Mouse (Mus musculus) myocyte (in vitro differentiated cells): ENCODE measurements around the gene Plekha5. TPM values are rescaled to one million over a fixed set of nuclear protein-coding genes. Genes with fewer than 3 reads are reported as not detected.

ENCODE experiments used
- H3K27me3 ChIP-seq: one replicate; pipeline ENCODE4 v1.6.1; 2011; ENCODE audit not compliant: control insufficient read depth, insufficient read depth, insufficient read length
- H3K36me3 ChIP-seq: one replicate; pipeline ENCODE4 v1.6.1; 2011; ENCODE audit not compliant: control insufficient read depth, insufficient read depth
- H3K4me2 ChIP-seq: one replicate; pipeline ENCODE4 v1.6.1; 2011; ENCODE audit warnings: low read depth, control low read depth
- H3K4me3 ChIP-seq: one replicate; pipeline ENCODE4 v1.5.1; 2011; ENCODE audit warnings: mild to moderate bottlenecking, control low read depth, moderate library complexity
- H3K79me2 ChIP-seq: one replicate; pipeline ENCODE4 v1.6.1; 2011; ENCODE audit not compliant: control insufficient read depth, insufficient read depth
- H3ac ChIP-seq: one replicate; pipeline ENCODE4 v1.6.1; 2011; ENCODE audit not compliant: control insufficient read depth, insufficient read length
- CEBPB ChIP-seq: IDR thresholded peaks from 2 replicates; pipeline ENCODE4 v1.6.1; 2011; ENCODE audit warnings: mild to moderate bottlenecking, moderate library complexity; ENCODE audit not compliant: poor library complexity, insufficient read depth, severe bottlenecking
- E2F4 ChIP-seq: IDR thresholded peaks from one replicate; pipeline ENCODE4 v1.6.1; 2011; ENCODE audit warnings: mild to moderate bottlenecking, control low read depth, moderate library complexity; ENCODE audit not compliant: insufficient read depth
- MAX ChIP-seq: IDR thresholded peaks from one replicate; pipeline ENCODE4 v1.6.1; 2011; ENCODE audit warnings: low read depth, mild to moderate bottlenecking, control low read depth
- MYOD1 ChIP-seq, 3 experiments: IDR thresholded peaks; one replicate each; pipeline ENCODE4 v1.6.1; 2011; ENCODE audit warnings: control low read depth in 2 of 3, low read depth in 2 of 3, mild to moderate bottlenecking in 2 of 3, moderate library complexity in 1 of 3; ENCODE audit not compliant: insufficient read length in 2 of 3, control insufficient read depth in 1 of 3
- MYOG ChIP-seq, 3 experiments: IDR thresholded peaks; one replicate each; pipeline ENCODE4 v1.6.1; 2011; ENCODE audit warnings: control low read depth in 2 of 3, low read depth in 2 of 3, mild to moderate bottlenecking in 2 of 3; ENCODE audit not compliant: insufficient read length in 2 of 3, control insufficient read depth in 1 of 3, insufficient read depth in 1 of 3
- POLR2A ChIP-seq: IDR thresholded peaks from one replicate; pipeline ENCODE4 v1.6.1; 2011; ENCODE audit warnings: low read depth, mild to moderate bottlenecking, control low read depth, moderate library complexity; ENCODE audit not compliant: insufficient read length
- POLR2AphosphoS2 ChIP-seq: IDR thresholded peaks from one replicate; pipeline ENCODE4 v1.6.1; 2011; ENCODE audit warnings: low read depth, control low read depth; ENCODE audit not compliant: insufficient read length
- REST ChIP-seq: IDR thresholded peaks from one replicate; pipeline ENCODE4 v1.6.1; 2011; ENCODE audit warnings: mild to moderate bottlenecking, control low read depth, moderate library complexity; ENCODE audit not compliant: insufficient read depth, insufficient read length
- SRF ChIP-seq: IDR thresholded peaks from one replicate; pipeline ENCODE4 v1.6.1; 2011; ENCODE audit warnings: low read depth; ENCODE audit not compliant: control insufficient read depth, insufficient read length
- TCF12 ChIP-seq: IDR thresholded peaks from one replicate; pipeline ENCODE4 v1.6.1; 2011; ENCODE audit warnings: mild to moderate bottlenecking, control low read depth; ENCODE audit not compliant: poor library complexity, insufficient read depth, severe bottlenecking
- TCF3 ChIP-seq: IDR thresholded peaks from one replicate; pipeline ENCODE4 v1.6.1; 2011; ENCODE audit warnings: low read depth, control low read depth; ENCODE audit not compliant: insufficient read length
- USF1 ChIP-seq: IDR thresholded peaks from one replicate; pipeline ENCODE4 v1.6.1; 2011; ENCODE audit warnings: low read depth, mild to moderate bottlenecking, control low read depth, moderate library complexity
- polyA plus RNA-seq: library from polyadenylated mRNA; unstranded; fragments of >200 nt; fragmentation: generic; extraction: Trizol; gene quantifications from one replicate; pipeline ENCODE4 v1.2.1, GENCODE M21; 2012; ENCODE audit warnings: missing spikeins

Plekha5 gene
- polyA plus RNA-seq, 1 experiment, result 12.2 TPM

GRCm38 (mm10) chr6:140554261-140554660, 130.4 kb downstream of the Plekha5 start:
- Histone ChIP-seq H3ac (no peak overlapping the region), H3K36me3 (peaks cover 6% of the 10 kb centered on the region), H3K79me2 (no peaks in the 10 kb centered on the region), H3K4me3 (no peak overlapping the region), H3K27me3 (no peaks in the 10 kb centered on the region), H3K4me2 (no peak overlapping the region)
- TF ChIP-seq E2F4 (no peak), TCF12 (no peak), REST (no peak), MYOG (IDR thresholded peaks at IDR 0.05; ENCODE audit: control insufficient read depth in 1 of 3, insufficient read depth in 1 of 3, insufficient read length in 2 of 3, low read depth in 2 of 3) (no peak), SRF (no peak), CEBPB (no peak), MAX (no peak), POLR2AphosphoS2 (no peak), USF1 (no peak), POLR2A (no peak), TCF3 (no peak), MYOD1 (IDR thresholded peaks at IDR 0.05; ENCODE audit: control insufficient read depth in 1 of 3, insufficient read length in 2 of 3, low read depth in 2 of 3) (no peak)

- Histone ChIP-seq H3K79me2 (no peaks in the 10 kb centered on the region), H3K36me3 (no peaks in the 10 kb centered on the region), H3K4me2 (no peak overlapping the region), H3K27me3 (no peaks in the 10 kb centered on the region), H3ac (no peak overlapping the region), H3K4me3 (no peak overlapping the region)
- no peak for TF ChIP-seq SRF
- TF ChIP-seq POLR2AphosphoS2, result no peak
- TF ChIP-seq CEBPB, result no peak
- TF ChIP-seq REST, result no peak
- TF ChIP-seq POLR2A, result no peak
- TF ChIP-seq MYOG (IDR thresholded peaks at IDR 0.05; ENCODE audit: control insufficient read depth in 1 of 3, insufficient read depth in 1 of 3, insufficient read length in 2 of 3, low read depth in 2 of 3), result no peak
- TF ChIP-seq MAX, result no peak
- no peak for TF ChIP-seq E2F4
- no peak for TF ChIP-seq TCF12
- no peak for TF ChIP-seq MYOD1 (IDR thresholded peaks at IDR 0.05; ENCODE audit: control insufficient read depth in 1 of 3, insufficient read length in 2 of 3, low read depth in 2 of 3)
- no peak for TF ChIP-seq TCF3
- no peak for TF ChIP-seq USF1
Observed at GRCm38 (mm10) chr6:140559411-140559810, 135.6 kb downstream of the Plekha5 start.

DNA sequence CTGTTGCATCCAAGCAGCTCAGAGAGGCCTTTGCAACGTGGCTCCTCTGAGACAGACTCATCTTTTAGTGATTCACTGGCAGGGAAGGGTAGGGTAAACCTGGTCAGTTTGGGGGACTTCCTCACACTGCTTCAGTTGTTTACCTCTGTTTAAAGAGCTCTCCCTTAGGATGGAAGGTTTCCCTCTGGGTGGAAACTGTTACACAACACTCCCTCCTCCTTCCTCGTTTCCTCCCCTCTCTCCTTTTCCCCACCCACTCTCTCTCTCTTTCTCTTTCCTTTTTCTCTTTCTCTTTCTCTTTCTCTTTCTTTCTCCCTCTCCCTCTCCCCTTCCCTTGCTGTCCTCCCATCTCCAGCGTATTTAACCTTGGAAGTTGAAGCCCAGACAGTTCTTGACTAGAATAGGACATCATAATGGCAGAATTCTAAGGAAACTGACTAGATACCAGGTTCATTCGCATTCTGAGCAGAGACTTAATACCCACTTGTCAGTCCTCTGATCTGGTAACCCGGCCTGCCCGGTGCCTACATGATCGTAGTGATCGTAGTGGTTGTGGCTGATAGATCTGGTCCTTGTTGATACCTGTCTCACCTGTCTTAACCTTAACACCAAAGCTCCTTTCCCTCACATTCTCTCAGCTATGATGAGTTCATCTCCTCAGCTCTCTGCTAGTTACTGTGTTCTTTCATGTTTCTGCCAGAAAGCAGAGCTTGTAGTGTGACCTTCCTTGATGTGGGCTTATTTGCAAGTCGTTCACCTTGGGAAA, 137.5 kb downstream of the Plekha5 start:
- Histone ChIP-seq H3K79me2 (no peaks in the 10 kb centered on the region), H3K4me2 (no peak overlapping the region), H3K27me3 (no peaks in the 10 kb centered on the region), H3K4me3 (no peak overlapping the region), H3K36me3 (no peaks in the 10 kb centered on the region), H3ac (no peak overlapping the region)
- no peak for TF ChIP-seq MYOG (IDR thresholded peaks at IDR 0.05; ENCODE audit: control insufficient read depth in 1 of 3, insufficient read depth in 1 of 3, insufficient read length in 2 of 3, low read depth in 2 of 3)
- no peak for TF ChIP-seq POLR2A
- no peak for TF ChIP-seq REST
- TF ChIP-seq MAX, result no peak
- no peak for TF ChIP-seq SRF
- TF ChIP-seq E2F4, result no peak
- TF ChIP-seq TCF3, result no peak
- no peak for TF ChIP-seq TCF12
- TF ChIP-seq MYOD1 (IDR thresholded peaks at IDR 0.05; ENCODE audit: control insufficient read depth in 1 of 3, insufficient read length in 2 of 3, low read depth in 2 of 3), result no peak
- no peak for TF ChIP-seq CEBPB
- TF ChIP-seq USF1, result no peak
- no peak for TF ChIP-seq POLR2AphosphoS2

- Histone ChIP-seq H3K27me3 (no peaks in the 10 kb centered on the region), H3K36me3 (no peaks in the 10 kb centered on the region), H3K79me2 (no peaks in the 10 kb centered on the region), H3K4me3 (no peak overlapping the region), H3K4me2 (no peak overlapping the region), H3ac (no peak overlapping the region)
- no peak for TF ChIP-seq MAX
- no peak for TF ChIP-seq TCF12
- no peak for TF ChIP-seq SRF
- no peak for TF ChIP-seq POLR2A
- TF ChIP-seq USF1, result no peak
- TF ChIP-seq E2F4, result no peak
- TF ChIP-seq POLR2AphosphoS2, result no peak
- TF ChIP-seq TCF3, result no peak
- no peak for TF ChIP-seq MYOG (IDR thresholded peaks at IDR 0.05; ENCODE audit: control insufficient read depth in 1 of 3, insufficient read depth in 1 of 3, insufficient read length in 2 of 3, low read depth in 2 of 3)
- no peak for TF ChIP-seq CEBPB
- no peak for TF ChIP-seq MYOD1 (IDR thresholded peaks at IDR 0.05; ENCODE audit: control insufficient read depth in 1 of 3, insufficient read length in 2 of 3, low read depth in 2 of 3)
- no peak for TF ChIP-seq REST
Observed at GRCm38 (mm10) chr6:140561917-140562590, 138.2 kb downstream of the Plekha5 start.
